Mouse (Mus musculus): ENCODE measurements at regions not wholly inside any gene's neighbourhood (a gene's known extent, or its start where the extent isn't known, plus 50 kb on each side); places are given as distances from the start of the nearest gene placed in this dataset.

DNA sequence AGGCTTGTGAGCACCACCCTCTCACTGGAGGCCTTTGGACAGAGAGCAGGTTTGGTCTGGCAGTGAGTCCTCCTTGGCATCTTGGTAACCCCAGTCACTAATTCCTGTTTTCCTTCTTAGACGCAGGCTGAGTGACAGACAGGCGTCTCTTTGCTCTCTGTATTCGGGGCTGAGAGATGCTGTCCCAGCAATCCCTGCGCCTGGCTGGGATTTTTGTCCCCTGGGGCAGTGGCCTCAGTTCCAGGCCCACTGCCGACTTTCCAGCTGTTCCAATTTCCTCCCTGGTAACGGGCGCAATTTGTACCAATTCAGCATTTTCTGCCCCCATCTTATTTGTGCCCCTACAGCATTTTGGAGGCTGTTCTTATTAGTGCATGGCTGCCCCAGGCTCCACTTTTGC is 118.5 kb upstream of the Irx6 start:
- H3K4me3 ChIP-seq (ENCODE audit: low read depth, low read length) = no peak overlapping the region
- ATAC-seq (ENCODE audit: insufficient read depth, low FRiP score, low TSS enrichment) (no peak), DNase-seq (ENCODE audit: low spot score) (no peak)
- no peak overlapping the region for H3K4me2 ChIP-seq (ENCODE audit: low read depth)
- H3K4me1 ChIP-seq (ENCODE audit: control insufficient read depth, insufficient read depth, low read length) = no peaks in the 10 kb centered on the region
- 77% methylated on average over 7 of the region's 7 CpGs for WGBS
- no peaks in the 10 kb centered on the region for H3K9me3 ChIP-seq (ENCODE audit: control insufficient read depth, low read length)
- H3K36me3 ChIP-seq (ENCODE audit: control insufficient read depth, insufficient read depth, low read length) = no peaks in the 10 kb centered on the region
- no peaks in the 10 kb centered on the region for H3K27me3 ChIP-seq (ENCODE audit: control insufficient read depth, insufficient read depth, low read length)
- peak overlapping the region; percentile 10; the same call in 1 of the 2 replicates for H3K9ac ChIP-seq (ENCODE audit: low read length)
- H3K27ac ChIP-seq (ENCODE audit: low read depth, low read length) = 0 out of 2 replicates have a peak overlapping the region, but pooled peaks have one; percentile 67

- ATAC-seq (ENCODE audit: insufficient read depth, low FRiP score, low TSS enrichment) (no peak), DNase-seq (ENCODE audit: low spot score) (no peak)
- Histone ChIP-seq H3K9me3 (ENCODE audit: control insufficient read depth, low read length) (no peaks in the 10 kb centered on the region), H3K4me2 (ENCODE audit: low read depth) (no peak overlapping the region), H3K4me3 (ENCODE audit: low read depth, low read length) (no peak overlapping the region), H3K27ac (ENCODE audit: low read depth, low read length) (no peak overlapping the region), H3K27me3 (ENCODE audit: control insufficient read depth, insufficient read depth, low read length) (no peaks in the 10 kb centered on the region), H3K36me3 (ENCODE audit: control insufficient read depth, insufficient read depth, low read length) (no peaks in the 10 kb centered on the region), H3K4me1 (ENCODE audit: control insufficient read depth, insufficient read depth, low read length) (no peaks in the 10 kb centered on the region), H3K9ac (ENCODE audit: low read length) (no peak overlapping the region)
- WGBS = 76% methylated on average over 5 of the region's 5 CpGs
Measured at GRCm38 (mm10) chr8:92562471-92562870, 111.6 kb upstream of the Irx6 start.

GRCm38 (mm10) chr8:92562962-92563361 is 111.1 kb upstream of the Irx6 start:
- ATAC-seq (ENCODE audit: insufficient read depth, low FRiP score, low TSS enrichment) (no peak), DNase-seq (ENCODE audit: low spot score) (no peak)
- WGBS = 73% methylated on average over 5 of the region's 5 CpGs
- H3K9me3 ChIP-seq (ENCODE audit: control insufficient read depth, low read length) = no peaks in the 10 kb centered on the region
- no peak overlapping the region for H3K4me3 ChIP-seq (ENCODE audit: low read depth, low read length)
- no peak overlapping the region for H3K27ac ChIP-seq (ENCODE audit: low read depth, low read length)
- no peaks in the 10 kb centered on the region for H3K36me3 ChIP-seq (ENCODE audit: control insufficient read depth, insufficient read depth, low read length)
- no peak overlapping the region for H3K9ac ChIP-seq (ENCODE audit: low read length)
- no peaks in the 10 kb centered on the region for H3K27me3 ChIP-seq (ENCODE audit: control insufficient read depth, insufficient read depth, low read length)
- H3K4me2 ChIP-seq (ENCODE audit: low read depth) = no peak overlapping the region
- H3K4me1 ChIP-seq (ENCODE audit: control insufficient read depth, insufficient read depth, low read length) = no peaks in the 10 kb centered on the region

- Histone ChIP-seq H3K27ac (ENCODE audit: low read depth, low read length) (no peak overlapping the region), H3K9ac (ENCODE audit: low read length) (no peak overlapping the region), H3K4me1 (ENCODE audit: control insufficient read depth, insufficient read depth, low read length) (no peaks in the 10 kb centered on the region), H3K9me3 (ENCODE audit: control insufficient read depth, low read length) (no peaks in the 10 kb centered on the region; the same call in 1 of the 2 replicates), H3K36me3 (ENCODE audit: control insufficient read depth, insufficient read depth, low read length) (no peaks in the 10 kb centered on the region), H3K4me2 (ENCODE audit: low read depth) (no peak overlapping the region), H3K4me3 (ENCODE audit: low read depth, low read length) (no peak overlapping the region), H3K27me3 (ENCODE audit: control insufficient read depth, insufficient read depth, low read length) (no peaks in the 10 kb centered on the region)
- DNase-seq (ENCODE audit: low spot score) (peak; percentile 42), ATAC-seq (ENCODE audit: insufficient read depth, low FRiP score, low TSS enrichment) (no peak)
- 61% methylated on average over 10 of the region's 10 CpGs for WGBS
Measured at GRCm38 (mm10) chr8:92569650-92570049, 104.4 kb upstream of the Irx6 start.

GRCm38 (mm10) chr8:92579446-92579845 is 94.6 kb upstream of the Irx6 start:
- H3K36me3 ChIP-seq (ENCODE audit: control insufficient read depth, insufficient read depth, low read length) = no peaks in the 10 kb centered on the region
- H3K4me1 ChIP-seq (ENCODE audit: control insufficient read depth, insufficient read depth, low read length) = no peaks in the 10 kb centered on the region
- H3K9me3 ChIP-seq (ENCODE audit: control insufficient read depth, low read length) = no peaks in the 10 kb centered on the region
- H3K9ac ChIP-seq (ENCODE audit: low read length) = no peak overlapping the region
- 68% methylated on average over 2 of the region's 2 CpGs for WGBS
- H3K27me3 ChIP-seq (ENCODE audit: control insufficient read depth, insufficient read depth, low read length) = no peaks in the 10 kb centered on the region
- no peak overlapping the region for H3K4me3 ChIP-seq (ENCODE audit: low read depth, low read length)
- no peak for DNase-seq (ENCODE audit: low spot score)
- no peak overlapping the region for H3K27ac ChIP-seq (ENCODE audit: low read depth, low read length)
- no peak overlapping the region for H3K4me2 ChIP-seq (ENCODE audit: low read depth)
- ATAC-seq (ENCODE audit: insufficient read depth, low FRiP score, low TSS enrichment) = no peak

DNA sequence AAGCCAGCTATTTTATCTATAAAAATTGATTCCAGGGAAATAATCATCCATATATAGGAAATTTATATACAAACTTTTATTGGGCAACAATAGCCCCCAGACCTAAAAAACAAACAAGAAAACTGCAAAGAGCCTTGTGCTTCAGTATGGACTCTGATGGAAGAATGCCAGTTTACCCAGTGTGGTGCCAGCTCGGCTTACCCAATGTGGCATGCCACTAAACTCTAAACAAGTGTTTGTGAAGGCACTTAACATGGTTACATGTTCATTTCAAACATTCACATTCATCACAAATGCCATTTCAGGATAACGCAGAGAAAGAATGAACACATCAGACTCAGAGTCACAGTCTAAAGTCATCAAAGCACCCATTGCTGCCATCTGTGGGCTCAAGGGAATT is 93.0 kb upstream of the Irx6 start:
- H3K27me3 ChIP-seq (ENCODE audit: control insufficient read depth, insufficient read depth, low read length) = no peaks in the 10 kb centered on the region
- 84% methylated on average over 2 of the region's 2 CpGs for WGBS
- no peaks in the 10 kb centered on the region for H3K4me1 ChIP-seq (ENCODE audit: control insufficient read depth, insufficient read depth, low read length)
- DNase-seq (ENCODE audit: low spot score) (no peak), ATAC-seq (ENCODE audit: insufficient read depth, low FRiP score, low TSS enrichment) (no peak)
- no peak overlapping the region for H3K4me3 ChIP-seq (ENCODE audit: low read depth, low read length)
- no peak overlapping the region for H3K4me2 ChIP-seq (ENCODE audit: low read depth)
- no peak overlapping the region for H3K9ac ChIP-seq (ENCODE audit: low read length)
- no peaks in the 10 kb centered on the region for H3K9me3 ChIP-seq (ENCODE audit: control insufficient read depth, low read length)
- no peaks in the 10 kb centered on the region for H3K36me3 ChIP-seq (ENCODE audit: control insufficient read depth, insufficient read depth, low read length)
- no peak overlapping the region for H3K27ac ChIP-seq (ENCODE audit: low read depth, low read length)

- ATAC-seq (ENCODE audit: insufficient read depth, low FRiP score, low TSS enrichment) (no peak), DNase-seq (ENCODE audit: low spot score) (no peak)
- H3K27ac ChIP-seq (ENCODE audit: low read depth, low read length) = no peak overlapping the region
- no peaks in the 10 kb centered on the region for H3K36me3 ChIP-seq (ENCODE audit: control insufficient read depth, insufficient read depth, low read length)
- H3K4me1 ChIP-seq (ENCODE audit: control insufficient read depth, insufficient read depth, low read length) = no peaks in the 10 kb centered on the region
- no peak overlapping the region for H3K9ac ChIP-seq (ENCODE audit: low read length)
- 86% methylated on average over 3 of the region's 3 CpGs for WGBS
- H3K4me2 ChIP-seq (ENCODE audit: low read depth) = no peak overlapping the region
- no peak overlapping the region for H3K4me3 ChIP-seq (ENCODE audit: low read depth, low read length)
- no peaks in the 10 kb centered on the region for H3K27me3 ChIP-seq (ENCODE audit: control insufficient read depth, insufficient read depth, low read length)
- no peaks in the 10 kb centered on the region for H3K9me3 ChIP-seq (ENCODE audit: control insufficient read depth, low read length)
Measured at GRCm38 (mm10) chr8:92600766-92601165, 73.3 kb upstream of the Irx6 start.

DNA sequence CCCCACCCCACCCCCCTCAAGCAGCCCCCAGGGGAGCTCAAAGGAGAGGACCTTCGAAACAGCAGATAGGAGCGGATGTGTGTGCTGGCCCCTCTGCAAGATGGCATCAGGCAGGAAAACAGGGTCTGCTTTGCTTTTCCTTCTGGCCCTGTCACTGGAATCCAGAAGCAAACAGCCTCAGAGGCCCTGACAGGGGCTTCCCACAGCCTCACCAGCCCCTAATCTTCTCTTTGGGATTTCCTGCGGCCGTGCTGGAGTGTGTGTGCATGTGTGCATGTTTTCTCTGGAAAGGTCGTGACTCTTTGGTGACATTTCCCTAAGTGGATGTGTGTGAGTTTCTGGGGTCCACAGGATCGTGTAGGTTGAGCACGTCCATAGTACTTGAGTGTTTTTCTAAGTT is 71.1 kb upstream of the Irx6 start:
- H3K9ac ChIP-seq (ENCODE audit: low read length) = no peak overlapping the region
- no peak for DNase-seq (ENCODE audit: low spot score)
- H3K27me3 ChIP-seq (ENCODE audit: control insufficient read depth, insufficient read depth, low read length) = no peaks in the 10 kb centered on the region
- WGBS = 69% methylated on average over 7 of the region's 7 CpGs
- H3K27ac ChIP-seq (ENCODE audit: low read depth, low read length) = no peak overlapping the region
- H3K4me2 ChIP-seq (ENCODE audit: low read depth) = no peak overlapping the region
- H3K9me3 ChIP-seq (ENCODE audit: control insufficient read depth, low read length) = no peaks in the 10 kb centered on the region
- H3K36me3 ChIP-seq (ENCODE audit: control insufficient read depth, insufficient read depth, low read length) = no peaks in the 10 kb centered on the region
- no peak overlapping the region for H3K4me3 ChIP-seq (ENCODE audit: low read depth, low read length)
- H3K4me1 ChIP-seq (ENCODE audit: control insufficient read depth, insufficient read depth, low read length) = no peaks in the 10 kb centered on the region
- ATAC-seq (ENCODE audit: insufficient read depth, low FRiP score, low TSS enrichment) = no peak

DNA sequence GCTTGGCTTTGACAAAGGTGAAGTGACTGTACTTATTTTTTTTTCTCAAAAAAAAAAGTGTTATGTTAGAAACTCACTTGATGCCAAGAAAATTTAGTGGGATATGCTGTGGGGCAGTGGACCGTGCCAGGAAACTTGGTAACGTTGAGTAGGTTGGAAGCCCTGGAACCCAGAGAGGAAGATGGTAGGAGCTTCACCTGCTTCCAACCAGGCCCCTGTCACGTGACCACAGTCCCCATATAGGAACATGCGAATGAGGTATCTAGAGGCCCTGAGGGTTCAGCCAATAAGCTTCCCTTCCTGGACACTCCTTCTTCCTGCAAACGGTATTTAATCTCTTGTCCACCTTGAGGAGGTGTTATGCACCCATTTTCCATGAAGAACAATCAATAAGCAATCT is 68.5 kb upstream of the Irx6 start:
- no peaks in the 10 kb centered on the region for H3K4me1 ChIP-seq (ENCODE audit: control insufficient read depth, insufficient read depth, low read length)
- H3K4me3 ChIP-seq (ENCODE audit: low read depth, low read length) = no peak overlapping the region
- no peak for DNase-seq (ENCODE audit: low spot score)
- no peaks in the 10 kb centered on the region for H3K27me3 ChIP-seq (ENCODE audit: control insufficient read depth, insufficient read depth, low read length)
- ATAC-seq (ENCODE audit: insufficient read depth, low FRiP score, low TSS enrichment) = no peak
- H3K36me3 ChIP-seq (ENCODE audit: control insufficient read depth, insufficient read depth, low read length) = no peaks in the 10 kb centered on the region
- WGBS = 89% methylated on average over 5 of the region's 5 CpGs
- no peak overlapping the region for H3K4me2 ChIP-seq (ENCODE audit: low read depth)
- no peaks in the 10 kb centered on the region for H3K9me3 ChIP-seq (ENCODE audit: control insufficient read depth, low read length)
- no peak overlapping the region for H3K9ac ChIP-seq (ENCODE audit: low read length)
- no peak overlapping the region for H3K27ac ChIP-seq (ENCODE audit: low read depth, low read length)

All from neural tube, embryonic 11.5 days (tissue).